Mouse (Mus musculus) MEL (cell line): ENCODE data around the gene Zfp612.

Experiments used
- BHLHE40 ChIP-seq: IDR thresholded peaks from 2 replicates; pipeline ENCODE4 v1.6.1; 2012; ENCODE audit warnings: low read depth, mild to moderate bottlenecking, inconsistent platforms, low read length, improper control_type of control experiment, borderline replicate concordance
- CHD2 ChIP-seq: IDR thresholded peaks from 2 replicates; pipeline ENCODE4 v1.6.1; 2011; ENCODE audit warnings: low read length, improper control_type of control experiment
- CTCF ChIP-seq, 3 experiments: IDR thresholded peaks in 2 of 3; conservative IDR thresholded peaks in 1 of 3; 2 replicates each; pipeline ENCODE4 v1.5.1; 2011 to 2012; ENCODE audit warnings: low read length in 3 of 3, low read depth in 2 of 3, mild to moderate bottlenecking in 2 of 3, improper control_type of control experiment in 1 of 3, inconsistent platforms in 1 of 3, mixed read lengths in 1 of 3, moderate library complexity in 1 of 3; ENCODE audit not compliant: control insufficient read depth in 1 of 3, insufficient read depth in 1 of 3, poor library complexity in 1 of 3, severe bottlenecking in 1 of 3
- HCFC1 ChIP-seq: IDR thresholded peaks from 2 replicates; pipeline ENCODE4 v1.6.1; 2012; ENCODE audit warnings: low read depth, mild to moderate bottlenecking, inconsistent platforms, low read length, improper control_type of control experiment, moderate library complexity
- SMC3 ChIP-seq: IDR thresholded peaks from 2 replicates; pipeline ENCODE4 v1.6.1; 2011; ENCODE audit warnings: low read depth, low read length, improper control_type of control experiment

DNA sequence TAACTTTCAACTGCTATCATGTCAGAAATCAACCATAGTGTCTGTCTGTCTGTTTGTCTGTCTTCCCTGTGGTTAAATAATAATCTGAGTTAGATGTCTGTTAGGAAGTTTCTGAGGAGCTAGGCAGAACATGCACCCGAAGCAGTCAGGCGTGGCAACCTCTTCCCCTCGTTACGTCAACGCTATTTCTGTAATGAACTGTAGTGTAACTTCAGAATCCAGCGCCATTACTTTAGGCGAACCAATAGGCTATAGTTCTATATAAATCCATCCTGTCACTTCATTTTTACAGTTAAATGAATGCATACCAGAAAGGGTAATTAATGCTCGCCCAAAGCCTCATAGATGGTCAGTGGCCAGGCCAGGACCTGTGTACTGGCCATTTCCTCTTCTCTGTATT, 5.0 kb upstream of the Zfp612 start:
- TF ChIP-seq HCFC1 (no peak), CTCF (IDR thresholded peaks at IDR 0.05 in 2 of 3, conservative IDR thresholded peaks at IDR 0.05 in 1 of 3; ENCODE audit: control insufficient read depth in 1 of 3, insufficient read depth in 1 of 3, low read depth in 2 of 3, low read length in 3 of 3, poor library complexity in 1 of 3, severe bottlenecking in 1 of 3) (no peak), BHLHE40 (no peak), CHD2 (no peak), SMC3 (no peak)
